Mouse (Mus musculus) limb, embryonic 11.5 days (tissue): ENCODE results near the gene Capn3. TPM values are rescaled to one million over a fixed set of nuclear protein-coding genes. Genes with fewer than 3 reads are reported as not detected.

ENCODE experiments used
- ATAC-seq: fragments of 200-750 bp; cut with Nextera tagmentation; 2 replicates; pipeline ENCODE4 v1.8.0; 2017; ENCODE audit warnings: low read depth; ENCODE audit not compliant: insufficient number of reproducible peaks, low FRiP score, low TSS enrichment
- DNase-seq: peaks from one replicate; pipeline ENCODE4 v3.0.0-alpha.2; 2015; ENCODE audit warnings: low spot score
- H3K27ac ChIP-seq: fragments of 300-500 bp; sonication (generic); replicated peaks from 2 replicates; pipeline ENCODE4 v1.5.1; 2014; ENCODE audit warnings: low read depth, mild to moderate bottlenecking, low read length
- H3K27me3 ChIP-seq: fragments of 300-500 bp; sonication (generic); 2 replicates; pipeline ENCODE4 v1.6.1; 2014; ENCODE audit warnings: mild to moderate bottlenecking, low read length, mixed read lengths; ENCODE audit not compliant: control insufficient read depth, insufficient read depth
- H3K36me3 ChIP-seq: fragments of 300-500 bp; sonication (generic); 2 replicates; pipeline ENCODE4 v1.6.1; 2014; ENCODE audit warnings: mild to moderate bottlenecking, low read length, moderate library complexity, mixed read lengths; ENCODE audit not compliant: control insufficient read depth, insufficient read depth
- H3K4me1 ChIP-seq: fragments of 300-500 bp; sonication (generic); 2 replicates; pipeline ENCODE4 v1.6.1; 2014; ENCODE audit warnings: low read length, mixed read lengths; ENCODE audit not compliant: control insufficient read depth, insufficient read depth
- H3K4me2 ChIP-seq: fragments of 300-500 bp; sonication (generic); 2 replicates; pipeline ENCODE4 v1.6.1; 2014; ENCODE audit warnings: low read depth, mild to moderate bottlenecking, moderate library complexity; ENCODE audit not compliant: severe bottlenecking
- H3K4me3 ChIP-seq: fragments of 300-500 bp; sonication (generic); 2 replicates; pipeline ENCODE4 v1.5.1; 2014; ENCODE audit warnings: low read depth, low read length
- H3K9ac ChIP-seq: fragments of 300-500 bp; sonication (generic); 2 replicates; pipeline ENCODE4 v1.6.1; 2014; ENCODE audit warnings: mild to moderate bottlenecking, low read length
- H3K9me3 ChIP-seq: fragments of 300-500 bp; sonication (generic); 2 replicates; pipeline ENCODE4 v1.6.1; 2016; ENCODE audit warnings: low read length; ENCODE audit not compliant: control insufficient read depth
- WGBS: fragments of 180-500 bp; shearing (Covaris S2); extraction: QIAGEN DNeasy Blood & Tissue Kit; methylation state at CpG from one replicate; pipeline ENCODE4 v1.1.7; 2014; 5-methylcytosine and 5-hydroxymethylcytosine counted together
- polyA plus RNA-seq: library from polyadenylated mRNA; unstranded; fragments of >200 nt; fragmentation: Nextera tagmentation; extraction: Ambion mirVana; gene quantifications from 2 replicates; pipeline ENCODE4 v1.2.1, GENCODE M21; 2014

Gene Capn3
- polyA plus RNA-seq, 1 experiment from 2014 or later: 0.95 TPM

DNA sequence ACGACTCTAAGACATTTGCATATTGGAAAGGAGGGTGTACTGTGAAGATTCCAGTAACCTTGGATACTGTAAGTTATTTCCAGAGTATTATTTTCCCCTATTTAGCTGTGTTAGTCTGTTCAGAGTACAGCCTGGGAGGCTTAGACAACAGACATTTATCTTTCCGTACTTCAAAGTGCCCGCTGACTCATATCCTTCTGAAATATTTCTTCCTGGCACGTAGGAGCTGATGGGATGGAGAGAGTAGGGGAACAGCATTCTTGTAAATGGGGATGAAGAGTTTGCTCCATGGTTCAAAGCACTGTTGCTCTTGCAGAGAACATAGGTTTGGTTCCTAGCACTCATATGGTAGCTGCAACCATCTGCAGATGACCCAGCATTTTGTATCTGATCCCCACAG is 3.2 kb upstream of the Capn3 start:
- Histone ChIP-seq H3K27me3 (no peaks in the 10 kb centered on the region), H3K36me3 (no peaks in the 10 kb centered on the region), H3K9ac (no peak overlapping the region), H3K9me3 (peaks cover 3% of the 10 kb centered on the region; the same call in 1 of the 2 replicates), H3K4me3 (no peak overlapping the region), H3K4me2 (no peak overlapping the region), H3K4me1 (no peaks in the 10 kb centered on the region), H3K27ac (no peak overlapping the region)
- WGBS: 85% methylated on average over 4 of the region's 4 CpGs
- ATAC-seq (no peak), DNase-seq (no peak)

DNA sequence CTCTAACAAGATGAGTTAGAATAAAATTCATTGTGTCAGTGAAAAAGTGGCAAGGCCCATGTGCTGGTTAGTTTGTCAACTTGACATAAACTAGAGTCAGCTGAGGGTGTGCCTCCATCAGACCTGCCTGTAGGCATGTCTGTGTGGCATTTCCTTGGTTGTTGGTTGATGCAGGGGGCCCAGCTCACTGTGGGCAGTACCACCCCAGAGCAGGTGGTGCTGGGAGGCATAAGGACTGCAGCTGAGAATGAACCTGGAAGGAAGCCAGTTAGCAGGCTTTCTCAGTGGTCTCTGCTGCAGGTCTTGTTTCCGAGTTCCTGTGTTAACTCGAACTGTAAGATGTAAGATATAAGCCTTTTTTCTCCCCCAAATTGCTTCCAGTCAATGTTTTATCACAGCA is 832 bp upstream of the Capn3 start:
- Histone ChIP-seq H3K27me3 (no peaks in the 10 kb centered on the region), H3K9me3 (peaks cover 3% of the 10 kb centered on the region; the same call in 1 of the 2 replicates), H3K36me3 (no peaks in the 10 kb centered on the region), H3K27ac (no peak overlapping the region), H3K9ac (no peak overlapping the region), H3K4me2 (no peak overlapping the region), H3K4me1 (no peaks in the 10 kb centered on the region), H3K4me3 (no peak overlapping the region)
- 83% methylated on average over 2 of the region's 2 CpGs for WGBS
- DNase-seq (no peak), ATAC-seq (no peak)

DNA sequence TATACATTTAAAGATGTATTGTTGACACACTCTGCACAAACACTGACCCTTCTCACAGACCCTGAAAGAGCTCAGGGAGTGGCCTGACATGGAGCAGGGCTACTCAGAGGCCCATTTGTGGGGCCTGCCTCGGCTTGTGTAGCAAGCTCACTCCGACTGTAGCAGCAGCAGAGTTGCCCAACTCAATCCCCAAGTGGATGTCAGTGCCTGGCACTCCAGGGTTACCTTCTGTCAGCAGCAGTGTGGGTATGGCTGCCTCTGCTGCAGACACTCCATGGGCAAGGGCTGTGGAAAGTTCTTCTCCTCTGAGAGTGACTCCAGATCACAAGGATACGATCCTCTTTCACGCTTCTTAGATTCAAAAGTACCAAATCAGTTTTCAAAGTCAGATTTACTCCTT is 4.4 kb downstream of the Capn3 start:
- no peak overlapping the region for H3K9ac ChIP-seq
- no peaks in the 10 kb centered on the region for H3K27me3 ChIP-seq
- no peak overlapping the region for H3K27ac ChIP-seq
- no peaks in the 10 kb centered on the region for H3K4me1 ChIP-seq
- 93% methylated on average over 4 of the region's 4 CpGs for WGBS
- H3K4me2 ChIP-seq: no peak overlapping the region
- ATAC-seq: no peak
- H3K9me3 ChIP-seq: no peaks in the 10 kb centered on the region
- H3K36me3 ChIP-seq: no peaks in the 10 kb centered on the region
- DNase-seq: no peak
- no peak overlapping the region for H3K4me3 ChIP-seq

GRCm38 (mm10) chr2:120463328-120463727 is 7.5 kb downstream of the Capn3 start:
- Histone ChIP-seq H3K9me3 (no peaks in the 10 kb centered on the region), H3K9ac (no peak overlapping the region), H3K27ac (no peak overlapping the region), H3K27me3 (no peaks in the 10 kb centered on the region), H3K4me1 (no peaks in the 10 kb centered on the region), H3K4me2 (no peak overlapping the region), H3K36me3 (no peaks in the 10 kb centered on the region), H3K4me3 (no peak overlapping the region)
- WGBS: 93% methylated on average over 7 of the region's 7 CpGs
- DNase-seq: no peak
- no peak for ATAC-seq

- WGBS: 81% methylated on average over 8 of the region's 8 CpGs
- ATAC-seq (no peak), DNase-seq (no peak)
- H3K27ac ChIP-seq: no peak overlapping the region
- no peaks in the 10 kb centered on the region for H3K9me3 ChIP-seq
- no peaks in the 10 kb centered on the region for H3K27me3 ChIP-seq
- H3K4me2 ChIP-seq: no peak overlapping the region
- H3K4me1 ChIP-seq: no peaks in the 10 kb centered on the region
- H3K36me3 ChIP-seq: no peaks in the 10 kb centered on the region
- H3K4me3 ChIP-seq: no peak overlapping the region
- no peak overlapping the region for H3K9ac ChIP-seq
Measured at GRCm38 (mm10) chr2:120464091-120464490, 8.3 kb downstream of the Capn3 start.

DNA sequence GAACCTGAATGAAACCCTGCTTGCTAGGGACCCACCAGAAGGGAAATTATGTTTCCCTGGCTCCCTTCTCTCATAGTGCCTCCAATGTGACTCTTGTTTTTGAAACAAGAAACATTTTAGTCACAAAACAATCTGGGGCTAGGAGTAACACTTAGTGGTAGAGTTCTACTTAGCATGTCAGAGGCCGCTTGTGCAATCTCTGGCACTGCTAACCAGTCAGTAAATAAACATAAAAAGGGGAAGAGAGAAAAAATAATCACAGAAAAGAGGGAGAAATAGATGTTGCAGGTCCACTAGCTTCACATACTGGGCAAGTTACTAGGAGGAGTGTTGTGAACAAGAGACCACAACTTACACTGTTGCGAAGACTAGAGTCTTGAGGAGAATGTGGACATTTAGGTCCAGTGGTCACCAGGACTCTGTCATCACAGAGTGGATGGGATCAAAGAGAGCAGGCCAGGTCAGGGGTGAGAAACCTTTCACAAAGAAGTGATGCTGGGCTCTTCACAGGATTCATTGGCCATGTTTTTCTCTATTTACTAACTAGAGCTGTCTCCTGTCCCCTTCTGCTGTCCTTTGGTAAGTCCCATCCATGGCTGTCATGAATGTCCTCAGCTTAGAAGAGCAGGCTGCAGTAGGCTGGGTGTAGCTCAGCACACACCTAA is 9.0 kb downstream of the Capn3 start:
- H3K9ac ChIP-seq: no peak overlapping the region
- no peaks in the 10 kb centered on the region for H3K9me3 ChIP-seq
- DNase-seq (no peak), ATAC-seq (no peak)
- no peaks in the 10 kb centered on the region for H3K36me3 ChIP-seq
- no peak overlapping the region for H3K4me2 ChIP-seq
- H3K4me3 ChIP-seq: no peak overlapping the region
- H3K27me3 ChIP-seq: no peaks in the 10 kb centered on the region
- 96% methylated on average over 2 of the region's 2 CpGs for WGBS
- no peak overlapping the region for H3K27ac ChIP-seq
- no peaks in the 10 kb centered on the region for H3K4me1 ChIP-seq

DNA sequence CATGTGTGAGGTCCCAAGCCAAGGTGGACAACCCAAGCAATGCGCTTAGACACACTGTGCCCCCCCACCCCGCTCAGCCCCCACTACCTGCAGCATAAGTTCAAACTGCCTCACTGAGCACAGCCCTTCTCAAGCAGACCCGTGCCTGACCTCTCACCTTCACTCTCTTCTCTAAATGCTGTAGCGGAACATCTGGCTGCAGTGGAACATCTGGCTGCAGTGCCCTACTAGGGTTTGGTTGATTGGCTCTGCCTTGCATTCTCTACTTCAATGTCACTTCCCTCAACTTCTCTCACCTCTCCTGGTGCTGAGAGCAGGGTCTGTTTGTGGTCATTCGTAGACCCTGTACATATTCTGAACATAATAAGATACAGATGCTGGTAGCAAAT is 9.6 kb downstream of the Capn3 start:
- no peak overlapping the region for H3K9ac ChIP-seq
- no peak overlapping the region for H3K27ac ChIP-seq
- H3K36me3 ChIP-seq: no peaks in the 10 kb centered on the region
- DNase-seq (no peak), ATAC-seq (no peak)
- 63% methylated on average over 5 of the region's 5 CpGs for WGBS
- no peaks in the 10 kb centered on the region for H3K9me3 ChIP-seq
- H3K4me1 ChIP-seq: no peaks in the 10 kb centered on the region
- H3K4me3 ChIP-seq: no peak overlapping the region
- no peaks in the 10 kb centered on the region for H3K27me3 ChIP-seq
- no peak overlapping the region for H3K4me2 ChIP-seq

- H3K27me3 ChIP-seq: no peaks in the 10 kb centered on the region
- H3K27ac ChIP-seq: no peak overlapping the region
- H3K4me3 ChIP-seq: no peak overlapping the region
- no peaks in the 10 kb centered on the region for H3K36me3 ChIP-seq
- no peak overlapping the region for H3K9ac ChIP-seq
- DNase-seq (no peak), ATAC-seq (no peak)
- H3K4me2 ChIP-seq: no peak overlapping the region
- no peaks in the 10 kb centered on the region for H3K4me1 ChIP-seq
- H3K9me3 ChIP-seq: no peaks in the 10 kb centered on the region
Measured at GRCm38 (mm10) chr2:120468011-120468410, 12.2 kb downstream of the Capn3 start.

- Histone ChIP-seq H3K9me3 (no peaks in the 10 kb centered on the region), H3K36me3 (no peaks in the 10 kb centered on the region), H3K27me3 (no peaks in the 10 kb centered on the region), H3K4me1 (no peaks in the 10 kb centered on the region), H3K9ac (no peak overlapping the region), H3K4me2 (no peak overlapping the region), H3K27ac (no peak overlapping the region), H3K4me3 (no peak overlapping the region)
- 88% methylated on average over 3 of the region's 3 CpGs for WGBS
- DNase-seq (no peak), ATAC-seq (no peak)
Measured at GRCm38 (mm10) chr2:120469220-120469619, 13.4 kb downstream of the Capn3 start.
